Mouse (Mus musculus) heart, embryonic 15.5 days (tissue): ENCODE data around the gene Ocln. TPM values are rescaled to one million over a fixed set of nuclear protein-coding genes. Genes with fewer than 3 reads are reported as not detected.
"Not testable (repeated sequence)": the region's sequence is repeated elsewhere in the genome, so short reads cannot be mapped to it uniquely, and the experiment has no call there.

Experiments
- ATAC-seq: fragments of 200-750 bp; cut with Nextera tagmentation; replicated peaks from 2 replicates; pipeline ENCODE4 v1.8.0; 2017; ENCODE audit warnings: low read depth, moderate TSS enrichment; ENCODE audit not compliant: insufficient number of reproducible peaks, insufficient read depth, low FRiP score
- H3K27ac ChIP-seq: fragments of 300-500 bp; sonication (generic); 2 replicates; pipeline ENCODE4 v1.5.1; 2015; ENCODE audit warnings: mild to moderate bottlenecking, inconsistent platforms
- H3K27me3 ChIP-seq: fragments of 300-500 bp; sonication (generic); 2 replicates; pipeline ENCODE4 v1.6.1; 2015; ENCODE audit warnings: inconsistent platforms
- H3K36me3 ChIP-seq: fragments of 300-500 bp; sonication (generic); 2 replicates; pipeline ENCODE4 v1.6.1; 2015; ENCODE audit warnings: mild to moderate bottlenecking, inconsistent platforms
- H3K4me1 ChIP-seq: fragments of 300-500 bp; sonication (generic); replicated peaks from 2 replicates; pipeline ENCODE4 v1.6.1; 2015; ENCODE audit warnings: inconsistent platforms
- H3K4me2 ChIP-seq: fragments of 300-500 bp; sonication (generic); 2 replicates; pipeline ENCODE4 v1.6.1; 2015; ENCODE audit warnings: inconsistent platforms, mild to moderate bottlenecking, moderate library complexity
- H3K4me3 ChIP-seq: fragments of 300-500 bp; sonication (generic); 2 replicates; pipeline ENCODE4 v1.5.1; 2015; ENCODE audit warnings: mild to moderate bottlenecking, inconsistent platforms
- H3K9ac ChIP-seq: fragments of 300-500 bp; sonication (generic); 2 replicates; pipeline ENCODE4 v1.6.1; 2015; ENCODE audit warnings: mild to moderate bottlenecking, inconsistent platforms
- H3K9me3 ChIP-seq: fragments of 300-500 bp; sonication (generic); replicated peaks from 2 replicates; pipeline ENCODE4 v1.6.1; 2016; ENCODE audit warnings: inconsistent platforms
- WGBS: fragments of 180-500 bp; shearing (Covaris S2); methylation state at CpG from one replicate; pipeline ENCODE4 v1.1.7; 2015; ENCODE audit warnings: mixed read lengths; 5-methylcytosine and 5-hydroxymethylcytosine counted together
- polyA plus RNA-seq: library from polyadenylated mRNA; unstranded; fragments of >200 nt; fragmentation: Nextera tagmentation; extraction: Ambion mirVana; gene quantifications from 2 replicates; pipeline ENCODE4 v1.2.1, GENCODE M21; 2015

Ocln gene
- polyA plus RNA-seq, 1 experiment from 2014 or later = 2.2 TPM

DNA sequence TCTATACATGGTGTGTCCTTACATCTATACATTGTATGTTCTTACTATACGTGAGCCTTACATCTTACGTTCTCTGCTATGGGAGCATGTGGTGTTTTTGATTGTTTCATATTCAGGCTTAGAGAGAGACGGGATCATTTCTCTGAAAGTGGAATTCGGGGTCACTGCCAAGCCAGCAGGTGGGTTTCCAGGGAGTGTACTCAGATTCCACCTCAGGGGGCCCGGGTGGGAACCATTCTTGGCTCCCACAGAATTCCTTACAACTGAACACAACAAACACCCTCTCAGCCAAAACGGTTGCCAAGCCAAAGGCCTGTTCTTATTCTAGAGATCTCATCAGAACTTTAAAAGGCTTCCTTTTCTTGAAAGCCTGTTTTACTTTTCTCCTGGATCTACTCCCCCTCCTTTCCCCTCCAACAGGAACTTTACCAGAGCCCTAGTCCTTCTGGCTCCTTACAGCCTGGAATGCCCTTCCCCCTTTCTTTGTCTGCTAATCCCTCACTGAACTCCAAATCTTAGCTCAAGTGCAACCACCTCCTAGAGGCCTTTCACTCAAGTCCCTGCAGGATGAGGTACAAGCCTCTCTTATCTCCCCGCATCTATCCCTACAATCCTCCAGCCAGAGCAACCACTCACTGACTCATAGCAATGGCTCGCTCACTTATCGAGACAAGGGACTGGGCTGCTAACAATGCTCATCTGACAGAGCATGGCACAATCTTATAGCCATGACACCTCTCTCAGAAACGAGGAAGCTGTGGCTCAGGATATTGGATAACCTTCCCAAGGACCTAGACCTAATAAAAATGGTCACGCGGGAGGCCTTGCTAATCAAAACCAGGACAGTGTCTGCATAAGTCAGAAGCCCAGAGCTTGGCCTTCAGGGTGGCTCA, 36.1 kb downstream of the Ocln start:
- H3K9me3 ChIP-seq = no peaks in the 10 kb centered on the region
- H3K27ac ChIP-seq = no peak overlapping the region
- H3K4me3 ChIP-seq = no peak overlapping the region
- H3K9ac ChIP-seq = no peak overlapping the region
- no peak overlapping the region for H3K4me2 ChIP-seq
- H3K4me1 ChIP-seq = peaks cover 5% of the 10 kb centered on the region; the same call in 1 of the 2 replicates
- H3K36me3 ChIP-seq = no peaks in the 10 kb centered on the region
- H3K27me3 ChIP-seq = no peaks in the 10 kb centered on the region
- 48% methylated on average over 12 of the region's 12 CpGs for WGBS
- no peak for ATAC-seq

DNA sequence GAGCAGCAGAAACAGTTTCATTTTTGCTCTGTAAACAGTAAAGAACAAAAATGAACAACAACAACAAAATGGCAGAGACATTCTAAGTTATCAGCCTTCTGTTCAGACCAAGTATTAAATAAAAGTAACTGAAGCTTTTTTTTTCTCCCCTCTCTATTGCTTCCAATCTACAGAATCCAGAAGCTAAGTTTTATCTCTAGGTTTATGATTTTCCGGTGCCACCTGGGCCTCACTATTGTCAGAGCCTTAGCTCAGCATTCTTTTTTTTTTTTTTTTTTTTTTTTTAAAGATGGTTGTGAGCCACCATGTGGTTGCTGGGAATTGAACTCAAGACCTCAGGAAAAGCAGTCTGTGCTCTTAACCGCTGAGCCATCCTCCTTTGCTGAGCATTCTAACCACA, 39.7 kb downstream of the Ocln start:
- Histone ChIP-seq H3K4me1 (peaks cover 7% of the 10 kb centered on the region; the same call in 1 of the 2 replicates), H3K27me3 (no peaks in the 10 kb centered on the region), H3K27ac (no peak overlapping the region), H3K9ac (no peak overlapping the region), H3K9me3 (no peaks in the 10 kb centered on the region), H3K36me3 (no peaks in the 10 kb centered on the region), H3K4me2 (no peak overlapping the region), H3K4me3 (no peak overlapping the region)
- ATAC-seq = no peak
- WGBS = 89% methylated on average over 2 of the region's 2 CpGs

DNA sequence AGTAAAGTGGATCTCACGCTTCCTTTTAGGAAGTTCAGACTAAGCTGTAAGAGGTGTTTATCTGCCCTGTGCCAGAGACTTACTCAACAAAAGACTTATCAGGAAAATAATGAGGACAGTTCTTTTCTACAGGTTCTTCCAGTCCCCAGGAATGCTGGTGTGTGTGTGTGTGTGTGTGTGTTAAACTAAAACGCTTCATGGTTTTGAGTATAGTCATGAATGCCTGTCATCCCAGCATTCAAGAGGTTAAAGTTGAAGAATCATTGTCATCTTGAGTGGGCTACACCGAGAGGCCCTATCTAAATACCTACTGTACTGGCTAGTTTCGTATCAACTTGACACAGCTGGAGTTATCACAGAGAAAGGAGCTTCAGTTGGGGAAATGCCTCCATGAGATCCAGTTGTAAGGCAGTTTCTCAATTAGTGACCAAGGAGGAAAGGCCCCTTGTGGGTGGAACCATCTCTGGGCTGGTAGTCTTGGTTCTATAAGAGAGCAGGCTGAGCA, 40.6 kb downstream of the Ocln start:
- 51% methylated on average over 4 of the region's 4 CpGs for WGBS
- no peak for ATAC-seq
- H3K4me3 ChIP-seq = no peak overlapping the region
- no peak overlapping the region for H3K9ac ChIP-seq
- no peaks in the 10 kb centered on the region for H3K9me3 ChIP-seq
- no peaks in the 10 kb centered on the region for H3K27me3 ChIP-seq
- H3K36me3 ChIP-seq = no peaks in the 10 kb centered on the region
- H3K4me1 ChIP-seq = peaks cover 7% of the 10 kb centered on the region; the same call in 1 of the 2 replicates
- H3K4me2 ChIP-seq = no peak overlapping the region
- H3K27ac ChIP-seq = no peak overlapping the region

DNA sequence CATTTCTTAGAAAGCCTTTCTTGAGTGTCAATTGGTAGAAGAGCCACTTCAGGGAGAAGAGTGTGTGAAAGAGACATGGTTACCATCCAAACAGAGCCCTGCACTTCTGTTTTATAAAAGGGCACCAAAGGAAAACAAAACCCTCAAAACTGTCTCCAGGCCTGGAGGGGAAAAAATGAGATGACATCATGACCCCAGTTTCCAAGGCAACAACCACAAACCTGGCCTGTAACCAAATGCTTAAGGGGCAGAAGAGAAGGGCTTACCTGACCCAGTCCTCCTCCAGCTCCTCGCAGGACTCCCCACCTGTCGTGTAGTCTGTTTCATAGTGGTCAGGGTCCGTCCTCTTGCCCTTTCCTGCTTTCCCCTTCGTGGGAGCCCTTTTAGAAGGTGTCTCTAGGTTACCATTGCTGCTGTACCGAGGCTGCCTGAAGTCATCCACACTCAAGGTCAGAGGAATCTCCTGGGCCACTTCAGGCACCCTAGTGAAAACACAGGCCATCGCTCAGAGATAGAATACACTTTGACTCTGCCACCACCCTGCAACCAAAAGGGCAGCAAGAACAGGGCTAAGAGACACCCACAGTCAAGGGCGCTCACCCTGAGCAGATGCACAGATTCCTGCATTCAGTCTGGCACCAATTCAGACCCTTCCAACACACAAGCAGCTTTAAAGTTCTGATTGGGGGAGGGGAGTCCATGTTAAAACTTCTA, 41.2 kb downstream of the Ocln start:
- no peak overlapping the region for H3K27ac ChIP-seq
- peaks cover 2% of the 10 kb centered on the region; the same call in 1 of the 2 replicates for H3K4me1 ChIP-seq
- no peaks in the 10 kb centered on the region for H3K9me3 ChIP-seq
- WGBS = 70% methylated on average over 7 of the region's 7 CpGs
- no peaks in the 10 kb centered on the region for H3K27me3 ChIP-seq
- no peaks in the 10 kb centered on the region for H3K36me3 ChIP-seq
- ATAC-seq = no peak
- no peak overlapping the region for H3K9ac ChIP-seq
- no peak overlapping the region for H3K4me3 ChIP-seq
- no peak overlapping the region for H3K4me2 ChIP-seq

DNA sequence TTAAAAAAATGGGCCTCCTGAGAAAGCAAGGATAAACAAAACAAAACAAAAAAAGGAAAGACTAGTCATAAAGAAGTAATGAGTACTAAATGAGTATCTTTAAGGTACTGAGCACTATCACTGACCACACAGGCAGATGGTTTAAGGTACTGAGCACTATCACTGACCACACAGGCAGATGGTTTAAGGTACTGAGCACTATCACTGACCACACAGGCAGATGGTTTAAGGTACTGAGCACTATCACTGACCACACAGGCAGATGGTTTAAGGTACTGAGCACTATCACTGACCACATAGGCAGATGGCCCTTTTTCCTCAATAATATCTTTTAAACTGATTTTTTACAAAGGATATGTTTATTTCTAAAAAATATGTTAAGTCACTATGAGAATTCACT, 52.9 kb downstream of the Ocln start:
- H3K9me3 ChIP-seq, H3K9ac ChIP-seq, H3K4me2 ChIP-seq, H3K4me1 ChIP-seq, H3K4me3 ChIP-seq, H3K27ac ChIP-seq, H3K27me3 ChIP-seq, H3K36me3 ChIP-seq, ATAC-seq: not testable (repeated sequence)

DNA sequence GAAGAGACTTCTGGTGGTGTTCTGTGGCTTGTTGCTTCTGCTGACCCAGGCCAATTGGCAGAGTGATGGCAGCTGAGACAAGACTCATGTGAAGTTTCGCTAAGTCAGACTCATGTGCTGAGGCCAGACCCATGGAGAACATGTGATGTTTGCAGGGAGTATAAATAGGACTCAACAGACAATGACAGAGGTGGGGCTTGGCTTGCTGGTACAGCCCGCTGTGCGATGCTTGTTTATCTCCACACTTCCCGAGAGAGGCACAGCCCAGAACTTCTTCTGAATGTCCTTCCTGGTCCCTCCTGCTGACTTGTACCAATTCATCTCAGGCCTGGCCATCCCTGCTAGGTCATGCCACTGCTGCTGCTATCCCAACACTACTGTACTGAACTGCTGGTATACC, 57.2 kb downstream of the Ocln start:
- Histone ChIP-seq H3K36me3 (no peaks in the 10 kb centered on the region), H3K27me3 (no peaks in the 10 kb centered on the region), H3K9me3 (no peaks in the 10 kb centered on the region), H3K4me3 (no peak overlapping the region), H3K4me2 (no peak overlapping the region), H3K9ac (no peak overlapping the region), H3K4me1 (peaks cover 17% of the 10 kb centered on the region), H3K27ac (no peak overlapping the region)
- 56% methylated on average over 4 of the region's 4 CpGs for WGBS
- ATAC-seq = no peak

DNA sequence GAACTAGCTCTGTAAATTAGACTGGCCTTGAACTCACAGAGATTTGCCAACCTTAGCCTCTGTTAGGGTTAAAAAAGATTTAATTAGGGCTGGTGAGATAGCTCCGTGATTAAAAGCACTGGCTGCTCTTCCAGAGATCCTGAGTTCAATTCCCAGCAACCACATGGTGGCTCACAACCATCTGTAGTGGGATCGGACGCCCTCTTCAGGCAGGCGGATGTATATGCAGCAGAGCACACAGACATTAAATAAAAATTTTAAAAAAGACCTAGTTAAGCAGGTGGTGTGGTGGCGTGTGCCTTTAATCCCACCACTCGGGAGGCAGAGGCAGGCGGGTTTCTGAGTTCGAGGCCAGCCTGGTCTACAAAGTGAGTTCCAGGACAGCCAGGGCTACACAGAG, 58.1 kb downstream of the Ocln start:
- H3K4me2 ChIP-seq, H3K36me3 ChIP-seq, H3K9me3 ChIP-seq, ATAC-seq, H3K9ac ChIP-seq, H3K27ac ChIP-seq, H3K27me3 ChIP-seq, H3K4me3 ChIP-seq: not testable (repeated sequence)
- H3K4me1 ChIP-seq = peaks cover 17% of the 10 kb centered on the region
- 66% methylated on average over 8 of the region's 8 CpGs for WGBS

DNA sequence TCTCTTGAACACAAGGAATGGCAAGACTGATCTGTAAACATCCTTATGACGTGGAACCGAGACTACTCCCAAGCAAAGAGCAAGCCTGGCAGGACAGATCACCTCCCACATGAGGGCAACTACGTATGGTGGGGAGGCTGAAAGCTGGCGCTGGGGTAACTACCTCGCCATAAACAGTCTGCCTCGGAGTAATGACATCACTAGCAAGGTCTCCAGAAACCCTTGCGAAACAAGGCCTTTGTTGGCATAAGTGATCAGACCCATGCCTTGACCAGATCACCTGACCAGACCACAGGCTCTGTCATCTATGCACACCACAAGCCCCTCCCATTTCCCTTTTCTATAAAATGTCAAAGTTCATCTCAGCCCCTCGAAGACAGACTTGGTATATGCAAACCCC, 59.2 kb downstream of the Ocln start:
- no peak overlapping the region for H3K27ac ChIP-seq
- no peak overlapping the region for H3K4me2 ChIP-seq
- no peaks in the 10 kb centered on the region for H3K9me3 ChIP-seq
- 0 out of 2 replicates have a peak, but pooled peaks cover 9% of the 10 kb centered on the region for H3K36me3 ChIP-seq
- H3K4me3 ChIP-seq = no peak overlapping the region
- peaks cover 17% of the 10 kb centered on the region for H3K4me1 ChIP-seq
- no peak overlapping the region for H3K9ac ChIP-seq
- WGBS = 62% methylated on average over 8 of the region's 8 CpGs
- no peak for ATAC-seq
- no peaks in the 10 kb centered on the region for H3K27me3 ChIP-seq

DNA sequence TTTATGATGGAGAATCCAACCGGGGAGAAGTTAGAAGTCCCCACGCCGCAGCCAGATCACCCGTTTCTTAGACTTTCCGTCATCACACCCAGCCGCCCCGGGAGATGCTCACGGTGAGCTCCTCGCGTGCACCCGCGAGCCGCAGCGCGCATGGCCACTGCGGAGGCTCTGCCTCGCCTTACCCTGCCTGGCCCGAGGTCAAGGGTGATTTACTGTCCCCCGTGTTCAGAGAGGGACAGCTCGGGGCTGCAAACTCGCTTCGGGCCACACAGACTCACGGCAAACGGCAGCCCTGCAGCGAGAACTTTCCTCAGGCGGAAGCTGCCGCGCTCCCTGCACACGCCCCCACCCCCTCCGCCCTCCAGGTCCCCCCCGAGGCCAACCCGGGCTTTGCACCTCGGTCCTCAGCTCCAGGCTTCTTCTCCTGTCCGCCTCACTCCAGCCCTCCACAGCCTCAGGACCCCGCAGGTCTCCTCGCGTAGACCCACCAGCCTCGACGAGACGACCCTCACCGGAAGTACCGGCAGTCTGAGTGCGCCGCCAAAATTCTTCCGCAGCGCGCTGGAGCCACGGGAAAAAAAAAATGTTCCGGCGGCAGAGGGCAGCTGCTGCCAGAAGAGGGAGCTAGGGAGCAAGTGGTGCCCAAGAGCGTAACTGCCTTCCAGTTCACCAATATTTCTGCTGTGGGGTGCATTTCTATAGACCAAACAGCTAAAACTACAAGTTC, 60.3 kb downstream of the Ocln start, which contains the start of gene Gtf2h2:
Gene Gtf2h2 (minus strand): TSS at position 519 of the 727 bp plus-strand sequence.
- Histone ChIP-seq H3K36me3 (peaks cover 20% of the 10 kb centered on the region; the same call in 1 of the 2 replicates), H3K4me2 (peak within 1 kb of the TSS; percentile 84), H3K9me3 (no peaks in the 10 kb centered on the region), H3K4me1 (peaks cover 17% of the 10 kb centered on the region), H3K9ac (peak within 1 kb of the TSS; percentile 87), H3K27ac (peak within 1 kb of the TSS; percentile 81), H3K27me3 (no peaks in the 10 kb centered on the region), H3K4me3 (peak within 1 kb of the TSS; percentile 94)
- under 1% methylated on average over 50 of the region's 51 CpGs for WGBS
- ATAC-seq = peak; percentile 66

DNA sequence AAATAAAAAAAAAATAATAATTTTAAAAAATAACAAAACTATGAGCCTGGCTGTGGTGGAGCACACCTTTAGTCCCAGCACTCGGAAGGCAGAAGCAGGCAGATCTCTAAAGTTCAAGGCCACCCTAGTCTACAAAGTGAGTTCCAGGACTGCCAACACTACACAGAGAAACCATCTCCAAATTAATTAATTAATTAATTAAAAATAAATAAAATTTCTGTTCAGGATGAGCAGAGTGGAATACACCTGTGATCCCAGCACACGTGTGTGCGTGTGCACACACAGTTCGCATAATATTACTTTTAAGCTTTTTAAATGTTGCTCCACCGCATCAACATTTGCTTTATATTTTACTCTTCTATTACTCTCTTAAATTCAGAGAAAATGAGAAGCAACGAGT, 60.9 kb downstream of the Ocln start:
- peak overlapping the region; percentile 84 for H3K4me2 ChIP-seq
- ATAC-seq = no peak
- WGBS = 14% methylated on average over 6 of the region's 6 CpGs
- peaks cover 17% of the 10 kb centered on the region for H3K4me1 ChIP-seq
- H3K9ac ChIP-seq = peak overlapping the region; percentile 87
- H3K36me3 ChIP-seq = peaks cover 25% of the 10 kb centered on the region
- H3K9me3 ChIP-seq = no peaks in the 10 kb centered on the region
- peak overlapping the region; percentile 94 for H3K4me3 ChIP-seq
- H3K27me3 ChIP-seq = no peaks in the 10 kb centered on the region
- H3K27ac ChIP-seq = peak overlapping the region; percentile 81; the same call in 1 of the 2 replicates

DNA sequence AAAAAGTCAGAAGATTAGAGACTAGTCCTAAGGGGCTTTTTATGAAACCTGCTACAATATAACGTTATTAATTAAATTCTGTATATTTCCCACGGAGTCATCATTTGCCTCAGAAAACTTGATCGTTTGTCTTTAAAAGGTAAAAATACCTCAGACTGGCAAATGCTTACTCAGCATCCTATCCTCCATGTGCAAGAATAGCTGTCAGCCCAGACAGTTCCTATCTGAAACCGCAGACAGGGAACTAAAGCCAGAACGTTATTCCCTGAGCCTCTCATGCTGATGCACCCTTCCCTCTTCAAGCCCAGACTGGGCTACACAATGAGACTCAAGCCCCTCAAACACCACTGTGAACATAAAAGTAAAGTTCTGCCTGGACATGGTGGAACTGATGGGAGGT, 62.1 kb downstream of the Ocln start:
- no peaks in the 10 kb centered on the region for H3K9me3 ChIP-seq

More for the DNA sequence above, 62.1 kb downstream of the Ocln start:
- H3K4me2 ChIP-seq = no peak overlapping the region
- no peaks in the 10 kb centered on the region for H3K27me3 ChIP-seq
- no peak for ATAC-seq
- peaks cover 17% of the 10 kb centered on the region for H3K4me1 ChIP-seq
- H3K9ac ChIP-seq = no peak overlapping the region
- no peak overlapping the region for H3K4me3 ChIP-seq
- 79% methylated on average over 5 of the region's 5 CpGs for WGBS
- peaks cover 30% of the 10 kb centered on the region for H3K36me3 ChIP-seq
- H3K27ac ChIP-seq = no peak overlapping the region
